ENCODE assay signal across 21 mouse cellular contexts in genomic region chr9:25495601-25496000, GRCm38 (mm10). TPM values are rescaled to one million over a fixed set of nuclear protein-coding genes. Genes with fewer than 3 reads are reported as not detected.
DNase-seq lines count a peak whose midpoint lies in the region; ATAC-seq lines count a peak whose summit lies in the region.
"Had no signal": no experiment of that assay in that cellular context is flagged by ENCODE, and none has a peak within 500 bp of the region (broad histone marks: within the 10 kb centered on the region; RNA-seq: fewer than 3 reads in every experiment).

No protein-coding gene starts in this region.

- no peak overlapping the region for H3K9ac ChIP-seq in embryonic facial prominence, embryonic 15.5 days
- H3K9ac ChIP-seq: heart, embryonic 13.5 days; hindbrain, embryonic 12.5 days had no signal

- H3K36me3 ChIP-seq in embryonic facial prominence, embryonic 15.5 days, result no peaks in the 10 kb centered on the region
- no peaks in the 10 kb centered on the region for H3K36me3 ChIP-seq in embryonic facial prominence, embryonic 10.5 days (replicated peaks)
- peaks cover 6% of the 10 kb centered on the region; the same call in 1 of the 2 replicates for H3K36me3 ChIP-seq in heart, embryonic 10.5 days
- H3K36me3 ChIP-seq: forebrain, embryonic 10.5 days; hindbrain, embryonic 12.5 days had no signal

- H3K4me3 ChIP-seq in embryonic facial prominence, embryonic 15.5 days (replicated peaks), result no peak overlapping the region
- H3K4me3 ChIP-seq in embryonic facial prominence, embryonic 10.5 days, result no peak overlapping the region
- no peak overlapping the region for H3K4me3 ChIP-seq in heart, embryonic 10.5 days
- H3K4me3 ChIP-seq: erythroblast, embryonic 14.5 days; forebrain, embryonic 10.5 days; heart, adult 2 months; heart, embryonic 13.5 days; hindbrain, embryonic 12.5 days had no signal

- H3K4me1 ChIP-seq in embryonic facial prominence, embryonic 15.5 days, result 0 out of 2 replicates have a peak, but pooled peaks cover 2% of the 10 kb centered on the region
- H3K4me1 ChIP-seq in embryonic facial prominence, embryonic 10.5 days, result peaks cover 19% of the 10 kb centered on the region
- H3K4me1 ChIP-seq in heart, embryonic 10.5 days, result peaks cover 19% of the 10 kb centered on the region

- H3K27ac ChIP-seq in embryonic facial prominence, embryonic 15.5 days (replicated peaks), result no peak overlapping the region
- H3K27ac ChIP-seq in embryonic facial prominence, embryonic 10.5 days (replicated peaks), result no peak overlapping the region
- H3K27ac ChIP-seq in heart, embryonic 10.5 days, result no peak overlapping the region
- H3K27ac ChIP-seq: forebrain, embryonic 10.5 days; heart, adult 2 months; heart, embryonic 13.5 days; hindbrain, embryonic 12.5 days had no signal

- intact Hi-C loops in heart, postnatal 14 days (cut with DNase I), result no loop called here

- DNase-seq in embryonic facial prominence, embryonic 10.5 days (ENCODE audit: low spot score), result no peak
- peak; percentile 70 for DNase-seq in heart, embryonic 10.5 days (ENCODE audit: low spot score)
- no peak for DNase-seq in heart, postnatal 14 days
- DNase-seq in gastrocnemius, postnatal 25 days, result peak; percentile 72
- DNase-seq in frontal cortex, postnatal 25 days (ENCODE audit: low spot score in 2 of 2), result no peak
- DNase-seq: adrenal gland, postnatal 14 days; heart, postnatal 4 days; kidney, adult 8-10 months had no signal

- no peaks in the 10 kb centered on the region for H3K9me3 ChIP-seq in embryonic facial prominence, embryonic 15.5 days (replicated peaks)
- no peaks in the 10 kb centered on the region for H3K9me3 ChIP-seq in embryonic facial prominence, embryonic 10.5 days
- H3K9me3 ChIP-seq in heart, embryonic 10.5 days, result no peaks in the 10 kb centered on the region
- H3K9me3 ChIP-seq: forebrain, embryonic 10.5 days; heart, embryonic 13.5 days; hindbrain, embryonic 12.5 days had no signal

- H3K27me3 ChIP-seq in embryonic facial prominence, embryonic 15.5 days, result no peaks in the 10 kb centered on the region
- H3K27me3 ChIP-seq in embryonic facial prominence, embryonic 10.5 days (replicated peaks; ENCODE audit: low read depth, poor library complexity, severe bottlenecking), result no peaks in the 10 kb centered on the region
- H3K27me3 ChIP-seq in heart, embryonic 10.5 days (ENCODE audit: insufficient read depth, poor library complexity, severe bottlenecking), result no peaks in the 10 kb centered on the region
- H3K27me3 ChIP-seq: CH12.LX; heart, embryonic 13.5 days; hindbrain, embryonic 12.5 days; Patski had no signal

- WGBS in embryonic facial prominence, embryonic 15.5 days, result 78% methylated on average over 10 of the region's 10 CpGs
- WGBS in embryonic facial prominence, embryonic 10.5 days, result 93% methylated on average over 10 of the region's 10 CpGs
- WGBS in heart, embryonic 10.5 days, result 91% methylated on average over 10 of the region's 10 CpGs

- peak; percentile 32; the same call in 1 of the 2 replicates for ATAC-seq in embryonic facial prominence, embryonic 15.5 days (ENCODE audit: insufficient number of reproducible peaks, low FRiP score, low TSS enrichment, low read depth)
- ATAC-seq: activated CD4-positive, CD25-positive, alpha-beta regulatory T cell, adult 4 months; forebrain, embryonic 14.5 days; hindbrain, embryonic 16.5 days; inflammation-experienced regulatory T-cells, adult 6 months; intestine, postnatal 0 days; Patski had no signal

- H3K4me2 ChIP-seq in embryonic facial prominence, embryonic 15.5 days (replicated peaks), result no peak overlapping the region
- H3K4me2 ChIP-seq: heart, embryonic 13.5 days; hindbrain, embryonic 12.5 days had no signal

RNA-seq across cellular contexts. Expression of gene Eepd1, which starts 14.3 kb away (rescaled TPM):
- 13.5 and 14.1 TPM in 2 replicates for polyA plus RNA-seq in embryonic facial prominence, embryonic 15.5 days (2015; fragmentation: Nextera tagmentation; extraction: Ambion mirVana)
- 19.4 and 20.1 TPM in 2 replicates for polyA plus RNA-seq in embryonic facial prominence, embryonic 10.5 days (2016; fragmentation: Nextera tagmentation; extraction: Ambion mirVana)
- 22.6 and 24.2 TPM in 2 replicates for polyA plus RNA-seq in heart, embryonic 10.5 days (2016; fragmentation: Nextera tagmentation; extraction: Ambion mirVana)
- 10 to 100 TPM; 23.2 to 24.0 TPM for total RNA-seq in heart, postnatal 14 days (2021)
- total RNA-seq in gastrocnemius, postnatal 25 days (2021), result 10 to 100 TPM; 50.7 to 64.5 TPM

Comparison
In these comparisons a context has a peak if more than half of its experiments do, and no peak if none do; other contexts are left out.
1. DNase-seq: peak in heart, embryonic 10.5 days (single experiment) and gastrocnemius, postnatal 25 days (single experiment); none in embryonic facial prominence, embryonic 10.5 days (single experiment), heart, postnatal 14 days (0 of 2) and frontal cortex, postnatal 25 days (0 of 2).